Mouse (Mus musculus) heart, embryonic 11.5 days (tissue): ENCODE data around the gene Ftsj3. TPM values are rescaled to one million over a fixed set of nuclear protein-coding genes. Genes with fewer than 3 reads are reported as not detected.
"Not testable (repeated sequence)": the region's sequence is repeated elsewhere in the genome, so short reads cannot be mapped to it uniquely, and the experiment has no call there.

Experiments used
- ATAC-seq: fragments of 200-750 bp; cut with Nextera tagmentation; replicated peaks from 2 replicates; pipeline ENCODE4 v1.8.0; 2017; ENCODE audit warnings: moderate library complexity; ENCODE audit not compliant: insufficient number of reproducible peaks, low FRiP score, low TSS enrichment
- H3K27ac ChIP-seq: fragments of 300-500 bp; sonication (generic); 2 replicates; pipeline ENCODE4 v1.5.1; 2014; ENCODE audit warnings: mild to moderate bottlenecking, low read depth, low read length
- H3K27me3 ChIP-seq: fragments of 300-500 bp; sonication (generic); 2 replicates; pipeline ENCODE4 v1.6.1; 2014; ENCODE audit warnings: mild to moderate bottlenecking, low read length, mixed read lengths; ENCODE audit not compliant: control insufficient read depth, insufficient read depth
- H3K36me3 ChIP-seq: fragments of 300-500 bp; sonication (generic); 2 replicates; pipeline ENCODE4 v1.6.1; 2014; ENCODE audit warnings: mild to moderate bottlenecking, low read length, moderate library complexity, mixed read lengths; ENCODE audit not compliant: control insufficient read depth, insufficient read depth
- H3K4me1 ChIP-seq: fragments of 300-500 bp; sonication (generic); 2 replicates; pipeline ENCODE4 v1.6.1; 2014; ENCODE audit warnings: low read length; ENCODE audit not compliant: control insufficient read depth, insufficient read depth
- H3K4me2 ChIP-seq: fragments of 300-500 bp; sonication (generic); 2 replicates; pipeline ENCODE4 v1.6.1; 2014; ENCODE audit warnings: mild to moderate bottlenecking, moderate library complexity
- H3K4me3 ChIP-seq: fragments of 300-500 bp; sonication (generic); 2 replicates; pipeline ENCODE4 v1.5.1; 2014; ENCODE audit warnings: low read depth, low read length
- H3K9ac ChIP-seq: fragments of 300-500 bp; sonication (generic); 2 replicates; pipeline ENCODE4 v1.6.1; 2014; ENCODE audit warnings: mild to moderate bottlenecking, low read depth, low read length, moderate library complexity
- H3K9me3 ChIP-seq: fragments of 300-500 bp; sonication (generic); replicated peaks from 2 replicates; pipeline ENCODE4 v1.6.1; 2016; ENCODE audit warnings: low read length; ENCODE audit not compliant: control insufficient read depth
- WGBS: fragments of 180-500 bp; shearing (Covaris S2); extraction: QIAGEN DNeasy Blood & Tissue Kit; methylation state at CpG from one replicate; pipeline ENCODE4 v1.1.7; 2014; ENCODE audit not compliant: insufficient replicate concordance; 5-methylcytosine and 5-hydroxymethylcytosine counted together
- polyA plus RNA-seq: library from polyadenylated mRNA; unstranded; fragments of >200 nt; fragmentation: Nextera tagmentation; extraction: Ambion mirVana; gene quantifications from 2 replicates; pipeline ENCODE4 v1.2.1, GENCODE M21; 2014

The Ftsj3 gene
- polyA plus RNA-seq, 1 experiment from 2014 or later, result 45.2 TPM

GRCm38 (mm10) chr11:106233978-106234377, 21.9 kb downstream of the Ftsj3 start:
- not testable (repeated sequence) for H3K27me3 ChIP-seq, H3K27ac ChIP-seq, H3K9ac ChIP-seq, H3K4me1 ChIP-seq, H3K4me2 ChIP-seq, H3K4me3 ChIP-seq, ATAC-seq, H3K9me3 ChIP-seq
- H3K36me3 ChIP-seq, result peaks cover 27% of the 10 kb centered on the region
- 80% methylated on average over 8 of the region's 8 CpGs for WGBS

DNA sequence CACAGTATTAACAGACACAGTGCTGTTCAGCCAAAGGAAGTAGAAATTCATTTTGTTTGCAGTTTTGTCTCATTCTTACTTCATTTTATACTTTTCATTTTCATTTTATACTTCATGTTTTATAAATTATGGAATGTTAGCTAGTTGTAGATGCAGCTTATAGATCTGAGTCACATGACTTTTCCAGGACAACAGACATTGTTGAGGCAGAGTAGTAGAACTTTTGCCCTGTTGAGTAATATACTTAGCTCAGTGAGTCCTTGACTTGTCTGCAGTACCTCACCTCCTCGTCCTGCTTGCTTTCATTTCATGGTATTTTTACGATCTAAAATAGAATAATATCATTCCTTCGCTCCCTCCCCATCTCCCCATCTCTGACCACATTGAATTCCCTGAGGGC, 35.3 kb downstream of the Ftsj3 start:
- no peak overlapping the region for H3K4me2 ChIP-seq
- no peak overlapping the region for H3K4me3 ChIP-seq
- H3K9ac ChIP-seq, result no peak overlapping the region
- 88% methylated on average over 3 of the region's 3 CpGs for WGBS
- no peaks in the 10 kb centered on the region for H3K9me3 ChIP-seq
- no peak for ATAC-seq
- no peak overlapping the region for H3K27ac ChIP-seq
- peaks cover 8% of the 10 kb centered on the region; the same call in 1 of the 2 replicates for H3K36me3 ChIP-seq
- peaks cover 8% of the 10 kb centered on the region for H3K4me1 ChIP-seq
- no peaks in the 10 kb centered on the region for H3K27me3 ChIP-seq

DNA sequence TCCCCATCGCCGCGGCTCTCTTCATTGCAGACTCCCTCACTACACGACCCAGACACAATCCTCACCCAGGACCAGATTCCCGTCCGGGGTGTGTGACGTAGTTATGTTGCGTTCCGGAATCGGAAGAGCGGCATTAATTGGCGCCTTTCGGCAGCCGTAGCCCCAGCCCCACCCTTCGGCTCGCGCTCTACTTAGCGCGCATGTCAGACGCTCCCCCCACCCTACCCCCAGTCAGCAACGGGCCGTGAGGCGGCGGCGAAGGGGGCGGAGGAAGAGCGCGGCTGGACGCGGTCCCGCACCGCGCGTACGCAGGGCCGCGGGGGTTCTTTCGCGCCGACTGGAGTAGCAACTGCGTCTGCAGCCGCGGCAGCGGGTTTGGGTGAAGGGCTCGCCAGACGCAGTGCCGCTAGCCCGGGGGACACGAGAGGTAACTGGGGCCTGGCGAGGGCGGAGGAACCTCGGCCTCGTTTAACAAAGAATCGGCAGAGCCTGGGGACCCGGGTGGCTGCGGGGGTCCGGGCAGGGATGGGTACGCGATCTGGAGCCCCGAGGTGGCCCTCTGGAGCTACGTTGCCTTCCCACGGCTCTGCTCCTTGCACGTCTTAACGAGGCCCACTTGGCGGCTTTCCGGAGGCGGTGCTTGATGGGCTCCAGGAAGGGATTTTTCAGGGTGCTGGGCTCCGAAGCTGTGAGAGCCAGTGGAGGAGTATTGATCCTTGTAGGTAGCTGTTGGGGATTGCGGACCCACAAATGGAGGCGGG, 39.0 kb downstream of the Ftsj3 start, which contains the start of gene Ddx42:
TSS of gene Ddx42 (plus strand) at position 197 of the 761 bp plus-strand sequence.
- peak within 1 kb of the TSS; percentile 99 for H3K4me3 ChIP-seq
- peak within 1 kb of the TSS; percentile 96 for H3K27ac ChIP-seq
- peak; percentile 94 for ATAC-seq
- H3K9ac ChIP-seq, result peak within 1 kb of the TSS; percentile 98
- H3K27me3 ChIP-seq, result no peaks in the 10 kb centered on the region
- H3K9me3 ChIP-seq, result no peaks in the 10 kb centered on the region
- WGBS, result under 1% methylated on average over 69 of the region's 70 CpGs
- H3K4me1 ChIP-seq, result peaks cover 17% of the 10 kb centered on the region
- peaks cover 4% of the 10 kb centered on the region; the same call in 1 of the 2 replicates for H3K36me3 ChIP-seq
- H3K4me2 ChIP-seq, result peak within 1 kb of the TSS; percentile 74

DNA sequence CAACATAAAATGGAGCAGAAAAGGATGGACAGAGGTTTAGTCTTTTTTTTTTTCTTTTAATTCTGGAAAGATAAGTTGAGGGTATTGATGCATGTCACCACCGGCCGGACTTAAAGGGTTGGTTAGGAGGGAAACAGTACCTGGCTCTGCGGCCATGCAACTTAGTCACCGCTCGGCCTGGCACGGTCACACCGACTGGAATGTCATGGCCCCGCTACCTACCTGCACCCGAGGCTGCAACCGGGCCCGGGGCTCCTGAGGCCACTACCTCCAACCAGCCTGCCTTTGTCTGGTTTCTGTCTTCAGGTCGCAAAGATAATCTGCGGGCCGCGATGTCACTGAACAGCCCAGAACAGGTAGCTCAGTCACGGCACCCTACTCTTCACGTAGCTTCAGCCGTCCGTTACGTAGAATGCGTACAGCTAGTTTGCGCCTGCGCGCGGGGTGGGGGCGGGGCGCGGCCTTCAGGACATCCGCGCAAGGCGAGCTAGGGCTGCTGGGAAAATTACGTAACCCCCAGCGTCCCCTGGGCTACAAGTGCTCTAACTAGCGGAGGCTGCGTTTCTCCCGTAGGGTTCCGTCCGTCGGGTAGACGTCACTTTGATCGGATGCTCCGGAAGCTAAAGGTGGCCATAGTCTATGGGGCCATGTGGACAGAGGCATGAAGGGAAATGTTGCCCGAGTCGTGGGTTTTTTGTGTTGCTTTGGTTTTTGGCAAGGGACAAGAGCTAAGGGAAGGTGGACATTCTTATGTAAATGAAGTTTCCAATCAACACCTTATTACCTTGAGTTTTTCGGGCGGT, 39.8 kb downstream of the Ftsj3 start, which contains the start of gene Ccdc47:
TSS of gene Ccdc47 (minus strand) at position 418 of the 803 bp plus-strand sequence.
- peak; percentile 95 for ATAC-seq
- H3K27me3 ChIP-seq, result no peaks in the 10 kb centered on the region
- H3K27ac ChIP-seq, result peak within 1 kb of the TSS; percentile 96
- H3K4me2 ChIP-seq, result peak within 1 kb of the TSS; percentile 74
- peak within 1 kb of the TSS; percentile 99 for H3K4me3 ChIP-seq
- peaks cover 17% of the 10 kb centered on the region for H3K4me1 ChIP-seq
- H3K9me3 ChIP-seq, result no peaks in the 10 kb centered on the region
- H3K9ac ChIP-seq, result peak within 1 kb of the TSS; percentile 98
- under 1% methylated on average over 46 of the region's 46 CpGs for WGBS
- H3K36me3 ChIP-seq, result peaks cover 8% of the 10 kb centered on the region

GRCm38 (mm10) chr11:106215450-106215859, 40.4 kb downstream of the Ftsj3 start:
- H3K9me3 ChIP-seq, result no peaks in the 10 kb centered on the region
- 26% methylated on average over 7 of the region's 7 CpGs for WGBS
- peak overlapping the region; percentile 99 for H3K4me3 ChIP-seq
- no peak for ATAC-seq
- peaks cover 12% of the 10 kb centered on the region for H3K36me3 ChIP-seq
- H3K27me3 ChIP-seq, result no peaks in the 10 kb centered on the region
- H3K27ac ChIP-seq, result peak overlapping the region; percentile 96; the same call in 1 of the 2 replicates
- peak overlapping the region; percentile 98 for H3K9ac ChIP-seq
- peaks cover 17% of the 10 kb centered on the region for H3K4me1 ChIP-seq
- H3K4me2 ChIP-seq, result peak overlapping the region; percentile 74

DNA sequence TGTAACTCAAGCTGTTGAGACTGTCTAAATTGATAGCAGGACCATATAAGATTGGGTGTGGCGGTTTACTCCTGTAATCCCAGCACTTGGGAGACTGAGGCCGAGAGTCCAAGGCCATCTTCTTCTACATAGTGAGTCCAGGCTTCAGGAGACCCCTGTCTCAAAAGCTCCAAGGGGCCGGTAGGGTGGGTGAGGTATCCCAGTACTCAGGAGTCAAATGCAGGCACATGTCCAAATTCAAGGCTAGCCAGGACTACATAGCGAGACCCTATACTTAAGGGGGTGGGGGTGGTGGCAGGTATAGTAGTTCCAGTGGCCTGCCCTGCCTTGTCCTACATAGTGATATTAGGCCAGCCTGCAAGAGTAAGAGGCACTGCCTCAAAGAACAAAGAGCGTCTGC, 41.0 kb downstream of the Ftsj3 start:
- H3K4me3 ChIP-seq, result peak overlapping the region; percentile 99; the same call in 1 of the 2 replicates
- H3K27ac ChIP-seq, result no peak overlapping the region
- ATAC-seq, result no peak
- peaks cover 12% of the 10 kb centered on the region for H3K36me3 ChIP-seq
- peak overlapping the region; percentile 74 for H3K4me2 ChIP-seq
- peak overlapping the region; percentile 12; the same call in 1 of the 2 replicates for H3K9ac ChIP-seq
- 85% methylated on average over 5 of the region's 5 CpGs for WGBS
- H3K27me3 ChIP-seq, result no peaks in the 10 kb centered on the region
- peaks cover 17% of the 10 kb centered on the region for H3K4me1 ChIP-seq
- H3K9me3 ChIP-seq, result no peaks in the 10 kb centered on the region

DNA sequence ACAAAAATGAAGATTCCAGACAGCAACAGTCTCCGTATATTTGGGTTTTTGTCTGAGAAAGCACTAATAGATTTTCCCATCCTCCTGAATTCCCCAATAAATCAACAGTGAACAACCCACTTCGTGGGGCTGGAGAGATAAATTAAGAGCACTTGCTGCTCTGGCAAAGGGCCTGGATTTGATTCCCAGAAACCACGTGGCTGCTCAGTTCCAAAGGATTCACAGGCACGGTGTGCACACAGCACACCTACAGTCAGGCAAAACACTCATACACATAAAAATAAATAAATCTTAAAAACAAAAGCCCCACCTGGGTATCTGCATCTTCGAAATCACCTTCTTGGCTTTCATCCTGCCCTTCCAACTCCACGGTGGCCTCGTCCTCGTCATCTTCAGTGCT, 43.1 kb downstream of the Ftsj3 start:
- Histone ChIP-seq H3K9ac (no peak overlapping the region), H3K4me2 (no peak overlapping the region), H3K27me3 (no peaks in the 10 kb centered on the region), H3K9me3 (no peaks in the 10 kb centered on the region), H3K4me1 (peaks cover 11% of the 10 kb centered on the region), H3K36me3 (peaks cover 29% of the 10 kb centered on the region), H3K4me3 (no peak overlapping the region), H3K27ac (no peak overlapping the region)
- no peak for ATAC-seq
- 93% methylated on average over 8 of the region's 8 CpGs for WGBS

GRCm38 (mm10) chr11:106202123-106202465, 53.8 kb downstream of the Ftsj3 start, which contains the start of gene Strada:
Gene Strada, minus strand, starts transcription at chr11:106202168.
- H3K4me1 ChIP-seq, result no peaks in the 10 kb centered on the region
- H3K27me3 ChIP-seq, result no peaks in the 10 kb centered on the region
- no peak within 1 kb of the TSS for H3K4me2 ChIP-seq
- no peak for ATAC-seq
- H3K9ac ChIP-seq, result no peak within 1 kb of the TSS
- no peaks in the 10 kb centered on the region for H3K9me3 ChIP-seq
- no peak within 1 kb of the TSS for H3K4me3 ChIP-seq
- peaks cover 39% of the 10 kb centered on the region for H3K36me3 ChIP-seq
- WGBS, result 76% methylated on average over 5 of the region's 5 CpGs
- H3K27ac ChIP-seq, result no peak within 1 kb of the TSS
